Mouse (Mus musculus) mouse trophoblast stem cell (cell line): ENCODE data around the gene Atp5mpl.

Experiments used
- in situ Hi-C, 2 experiments: fragments of 300-500 bp; cut with MseI, MboI; formaldehyde crosslinking; loops; 2 replicates in 1 of 2; 3 replicates in 1 of 2; pipeline ENCODE4 v1.15.1; 2025

The Atp5mpl gene

GRCm38 (mm10) chr12:111912802-111913201 lies 54.0 kb downstream of the Atp5mpl start:
- in situ Hi-C loops = no loop called here

GRCm38 (mm10) chr12:111911796-111912195 lies 55.0 kb downstream of the Atp5mpl start:
- in situ Hi-C loops = no loop called here
